Mouse (Mus musculus): ENCODE data around the gene Per1.

GRCm38 (mm10) chr11:69058265-69058664 lies 36.8 kb upstream of the Per1 start:
- TF ChIP-seq CTCF (IDR thresholded peaks at IDR 0.05) (no peak), POLR2A (IDR thresholded peaks at IDR 0.05; ENCODE audit: insufficient read depth, low read depth, low read length) (no peak), EP300 (IDR thresholded peaks at IDR 0.05; ENCODE audit: insufficient read depth, low read depth, low read length) (no peak)
